Mouse (Mus musculus) gastrocnemius, postnatal 36 days (tissue): ENCODE data around the gene Hs6st2. TPM values are rescaled to one million over a fixed set of nuclear protein-coding genes. Genes with fewer than 3 reads are reported as not detected.

ENCODE experiments used
- DNase-seq, 2 experiments: peaks; one replicate each; pipeline ENCODE4 v3.0.0; 2022
- intact Hi-C: fragments of 180-260 bp; cut with DNase I; formaldehyde crosslinking; loops from one replicate; pipeline ENCODE4 v1.15.1; 2025
- total RNA-seq, 2 experiments: library from RNA; stranded (reverse); gene quantifications; 2 replicates each; pipeline ENCODE4 v1.2.3; 2021

Gene Hs6st2
- total RNA-seq, 2 experiments from 2014 or later = 3.0 to 3.7 TPM

GRCm38 (mm10) chrX:51590448-51591010 lies 91.1 kb downstream of the Hs6st2 start:
- intact Hi-C loops = no loop called here
- no peak for DNase-seq

- no peak for DNase-seq
- intact Hi-C loops = no loop called here
Observed at GRCm38 (mm10) chrX:51585444-51585843, 96.2 kb downstream of the Hs6st2 start.

GRCm38 (mm10) chrX:51581704-51582103 lies 100.0 kb downstream of the Hs6st2 start:
- DNase-seq = no peak
- intact Hi-C loops = no loop called here

GRCm38 (mm10) chrX:51561880-51562279 lies 119.8 kb downstream of the Hs6st2 start:
- intact Hi-C loops = no loop called here
- no peak for DNase-seq

GRCm38 (mm10) chrX:51539626-51540025 lies 142.0 kb downstream of the Hs6st2 start:
- intact Hi-C loops = no loop called here
- DNase-seq = no peak

GRCm38 (mm10) chrX:51537082-51537481 lies 144.6 kb downstream of the Hs6st2 start:
- intact Hi-C loops = no loop called here
- DNase-seq = no peak

- intact Hi-C loops = no loop called here
Observed at GRCm38 (mm10) chrX:51535226-51535625, 146.4 kb downstream of the Hs6st2 start.

GRCm38 (mm10) chrX:51531136-51531535 lies 150.5 kb downstream of the Hs6st2 start:
- no peak for DNase-seq
- intact Hi-C loops = no loop called here

More at GRCm38 (mm10) chrX:51535226-51535625, 146.4 kb downstream of the Hs6st2 start:
- no peak for DNase-seq

- no peak for DNase-seq
- intact Hi-C loops = no loop called here
Observed at GRCm38 (mm10) chrX:51528601-51529000, 153.1 kb downstream of the Hs6st2 start.

- intact Hi-C loops = no loop called here
- no peak for DNase-seq
Observed at GRCm38 (mm10) chrX:51514831-51515230, 166.8 kb downstream of the Hs6st2 start.

GRCm38 (mm10) chrX:51506526-51506925 lies 175.1 kb downstream of the Hs6st2 start:
- intact Hi-C loops = no loop called here
- no peak for DNase-seq

- intact Hi-C loops = no loop called here
- DNase-seq = no peak
Observed at GRCm38 (mm10) chrX:51505691-51506090, 176.0 kb downstream of the Hs6st2 start.

GRCm38 (mm10) chrX:51503781-51504471 lies 177.7 kb downstream of the Hs6st2 start:
- intact Hi-C loops = no loop called here

GRCm38 (mm10) chrX:51497831-51498230 lies 183.8 kb downstream of the Hs6st2 start:
- no peak for DNase-seq
- intact Hi-C loops = loop anchor here (10.0 kb wide), 1 partner anchor 417 kb away; no protein-coding TSS in a partner anchor

More at GRCm38 (mm10) chrX:51503781-51504471, 177.7 kb downstream of the Hs6st2 start:
- DNase-seq = no peak

- intact Hi-C loops = no loop called here
- DNase-seq = no peak
Observed at GRCm38 (mm10) chrX:51488374-51488773, 193.3 kb downstream of the Hs6st2 start.

- intact Hi-C loops = no loop called here
- DNase-seq = no peak
Observed at GRCm38 (mm10) chrX:51469411-51469810, 212.2 kb downstream of the Hs6st2 start.

- intact Hi-C loops = no loop called here
- no peak for DNase-seq
Observed at GRCm38 (mm10) chrX:51461413-51461812, 220.2 kb downstream of the Hs6st2 start.

GRCm38 (mm10) chrX:51443366-51443765 lies 238.3 kb downstream of the Hs6st2 start:
- DNase-seq = no peak
- intact Hi-C loops = no loop called here

GRCm38 (mm10) chrX:51431706-51432105 lies 249.9 kb downstream of the Hs6st2 start:
- DNase-seq = no peak
- intact Hi-C loops = no loop called here

GRCm38 (mm10) chrX:51425031-51425430 lies 256.6 kb downstream of the Hs6st2 start:
- intact Hi-C loops = no loop called here
- no peak for DNase-seq

GRCm38 (mm10) chrX:51410289-51410688 lies 271.4 kb downstream of the Hs6st2 start:
- intact Hi-C loops = no loop called here
- no peak for DNase-seq

- DNase-seq = no peak
Observed at GRCm38 (mm10) chrX:51397457-51397856, 284.2 kb downstream of the Hs6st2 start.

More at GRCm38 (mm10) chrX:51397457-51397856, 284.2 kb downstream of the Hs6st2 start:
- intact Hi-C loops = loop anchor here (10.0 kb wide), 1 partner anchor 517 kb away; no protein-coding TSS in a partner anchor
